Mouse (Mus musculus): Measurements from ENCODE around the gene Bend4. TPM values are rescaled to one million over a fixed set of nuclear protein-coding genes. Genes with fewer than 3 reads are reported as not detected.

The Bend4 gene
- total RNA-seq, 2 experiments from 2014 or later, result 0.26 to 0.39 TPM

DNA sequence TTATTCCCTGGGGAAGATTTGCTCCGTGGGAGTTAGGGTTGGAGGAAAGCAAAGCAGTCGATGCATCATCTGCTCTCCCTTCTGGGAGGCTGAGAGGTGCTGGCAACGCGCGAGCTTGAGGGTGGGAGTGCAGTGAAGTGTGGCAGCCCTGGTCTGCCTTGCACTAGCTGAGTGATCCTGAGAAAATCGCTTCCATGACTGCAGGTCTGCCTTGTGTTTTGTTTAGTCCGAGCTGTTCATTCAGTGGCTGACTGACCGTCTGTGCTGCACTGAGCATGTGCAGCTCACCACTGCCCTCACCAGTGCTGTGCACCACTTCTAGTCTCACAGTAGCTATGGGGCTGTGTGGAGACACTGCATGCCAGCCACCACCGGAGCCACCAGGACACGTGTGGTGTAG lies 79.2 kb downstream of the Bend4 start:
- intact Hi-C loops (cut with DNase I), result no loop called here
- Histone ChIP-seq H3K27ac (no peak overlapping the region), H3K4me3 (no peak overlapping the region)
- DNase-seq, result no peak
- TF ChIP-seq CTCF (IDR thresholded peaks at IDR 0.05), result no peak

GRCm38 (mm10) chr5:67347060-67347459 lies 81.0 kb downstream of the Bend4 start:
- TF ChIP-seq CTCF (IDR thresholded peaks at IDR 0.05), result no peak
- DNase-seq, result no peak
- Histone ChIP-seq H3K27ac (no peak overlapping the region), H3K4me3 (no peak overlapping the region)
- intact Hi-C loops (cut with DNase I), result no loop called here

Other genes with a start within 250 kb of the Bend4 start
- 10 to 100 TPM; 23.0 to 28.5 TPM for gene Tmem33, start 167.7 kb downstream of the Bend4 start, total RNA-seq (2021)
- 100 to 1,000 TPM; 116 to 141 TPM for gene Slc30a9, start 121.4 kb downstream of the Bend4 start, total RNA-seq (2021)
- 1 to 10 TPM; 1.2 to 1.4 TPM for gene Shisa3, start 179.6 kb upstream of the Bend4 start, total RNA-seq (2021)